Mouse (Mus musculus) E14TG2a.4 (cell line): ENCODE measurements around the gene Plekhj1.

Source experiments
- CTCF ChIP-seq: conservative IDR thresholded peaks from 2 replicates; pipeline ENCODE4 v1.5.1; 2014; ENCODE audit warnings: low read length
- NANOG ChIP-seq: IDR thresholded peaks from 2 replicates; pipeline ENCODE4 v1.6.1; 2014; ENCODE audit warnings: borderline replicate concordance, low read length, mixed read lengths
- POU5F1 ChIP-seq: IDR thresholded peaks from 2 replicates; pipeline ENCODE4 v1.6.1; 2014; ENCODE audit warnings: low read length, borderline replicate concordance

GRCm38 (mm10) chr10:80777123-80777522, 21.3 kb downstream of the Plekhj1 start:
- no peak for TF ChIP-seq CTCF
- no peak for TF ChIP-seq POU5F1
- no peak for TF ChIP-seq NANOG
